Mouse (Mus musculus): ENCODE measurements around the gene Hmgcll1. TPM values are rescaled to one million over a fixed set of nuclear protein-coding genes. Genes with fewer than 3 reads are reported as not detected.
"Not testable (repeated sequence)": the region's sequence is repeated elsewhere in the genome, so short reads cannot be mapped to it uniquely, and the experiment has no call there.

The Hmgcll1 gene
- total and polyA plus RNA-seq, 3 experiments, result 0.22 TPM; not detected in 2

DNA sequence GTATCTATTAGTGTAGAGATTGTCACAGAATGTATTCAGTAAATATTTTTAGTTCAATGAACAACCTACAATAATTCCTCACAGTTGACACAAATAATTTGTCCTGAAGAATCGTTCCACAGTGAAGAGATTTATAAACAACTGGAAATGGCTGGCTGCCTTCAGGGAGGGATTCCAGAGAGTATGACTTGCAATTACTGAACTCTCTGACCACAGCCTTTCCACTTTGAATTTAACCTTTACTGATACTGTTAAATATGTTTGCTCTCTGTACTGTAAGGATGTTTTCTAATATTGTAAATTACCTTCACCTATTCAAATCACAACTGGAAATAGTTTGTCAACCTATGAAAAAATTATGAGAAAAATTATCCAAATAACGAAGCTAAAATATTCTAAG is 76.9 kb downstream of the Hmgcll1 start:
- Histone ChIP-seq H3K27me3 (ENCODE audit: insufficient read depth, low read length) (peaks cover 8% of the 10 kb centered on the region; the same call in 1 of the 2 replicates), H3K9me3 (replicated peaks) (no peaks in the 10 kb centered on the region), H3K36me3 (replicated peaks) (no peaks in the 10 kb centered on the region), H3K4me3 (ENCODE audit: low read depth, low read length) (no peak overlapping the region), H3K4me1 (ENCODE audit: insufficient read depth, low read depth, low read length) (no peaks in the 10 kb centered on the region)
- no peak for ATAC-seq (ENCODE audit: extremely low read depth, insufficient number of reproducible peaks, low FRiP score, poor library complexity, severe bottlenecking)
- DNase-seq (ENCODE audit: low spot score), result no peak
- no peak for TF ChIP-seq CTCF (IDR thresholded peaks at IDR 0.05; ENCODE audit: low read depth, low read length)
- no peak for TF ChIP-seq POLR2AphosphoS5 (IDR thresholded peaks at IDR 0.05; ENCODE audit: insufficient replicate concordance, low read depth, low read length)
- no peak for TF ChIP-seq GATA1 (IDR thresholded peaks at IDR 0.05; ENCODE audit: borderline replicate concordance, low read length)
- TF ChIP-seq GATA2 (IDR thresholded peaks at IDR 0.05; ENCODE audit: borderline replicate concordance, low read depth, low read length), result no peak
- no peak for TF ChIP-seq TAL1 (conservative IDR thresholded peaks at IDR 0.05; ENCODE audit: low read depth, low read length)

DNA sequence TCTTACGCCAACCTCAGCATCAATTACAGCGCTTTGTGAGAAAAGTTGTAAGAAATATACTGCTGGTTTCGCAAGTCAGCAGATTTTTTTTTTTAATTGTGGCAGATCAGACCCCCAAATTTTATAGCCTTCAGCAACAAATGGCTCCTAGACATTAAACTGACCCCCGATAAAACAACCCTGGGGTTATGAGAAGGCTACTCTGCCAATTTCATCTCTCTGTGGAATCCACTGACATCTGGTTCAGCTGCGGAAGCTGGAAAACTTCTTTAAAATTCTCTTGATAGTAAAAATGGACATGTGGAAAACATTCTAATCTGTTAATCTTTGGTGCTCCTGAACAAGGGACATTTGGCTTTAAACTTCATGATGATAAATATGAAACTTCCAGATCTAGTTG is 82.6 kb downstream of the Hmgcll1 start:
- Histone ChIP-seq H3K4me1 (ENCODE audit: insufficient read depth, low read depth, low read length) (no peaks in the 10 kb centered on the region), H3K36me3 (replicated peaks) (no peaks in the 10 kb centered on the region), H3K9me3 (replicated peaks) (no peaks in the 10 kb centered on the region), H3K4me3 (ENCODE audit: low read depth, low read length) (no peak overlapping the region), H3K27me3 (ENCODE audit: insufficient read depth, low read length) (no peaks in the 10 kb centered on the region)
- TF ChIP-seq CTCF (IDR thresholded peaks at IDR 0.05; ENCODE audit: low read depth, low read length), result no peak
- TF ChIP-seq GATA2 (IDR thresholded peaks at IDR 0.05; ENCODE audit: borderline replicate concordance, low read depth, low read length), result no peak
- DNase-seq (ENCODE audit: low spot score), result no peak
- ATAC-seq (ENCODE audit: extremely low read depth, insufficient number of reproducible peaks, low FRiP score, poor library complexity, severe bottlenecking), result no peak

DNA sequence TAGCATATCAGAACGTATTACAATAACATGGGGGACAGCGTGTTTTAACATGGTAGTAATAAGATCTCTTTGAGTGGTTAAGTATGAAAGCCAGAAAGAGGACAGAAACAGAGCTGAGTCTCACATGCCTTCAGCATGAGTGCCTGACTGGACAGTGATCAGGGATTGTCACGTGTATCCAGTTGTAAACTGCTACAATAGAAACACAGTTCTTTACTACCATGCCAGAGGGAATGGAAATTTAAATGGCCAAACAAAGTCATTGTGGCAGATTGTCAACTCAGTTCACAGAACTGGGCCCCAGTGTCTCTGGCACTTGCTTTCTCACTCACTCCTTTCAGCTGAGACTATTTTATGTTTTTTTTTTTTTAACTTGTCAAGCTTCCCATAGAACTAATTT is 85.3 kb downstream of the Hmgcll1 start:
- Histone ChIP-seq H3K4me3 (ENCODE audit: low read depth, low read length) (no peak overlapping the region), H3K27me3 (ENCODE audit: insufficient read depth, low read length) (no peaks in the 10 kb centered on the region; the same call in 1 of the 2 replicates), H3K4me1 (ENCODE audit: insufficient read depth, low read depth, low read length) (no peaks in the 10 kb centered on the region), H3K36me3 (replicated peaks) (no peaks in the 10 kb centered on the region), H3K9me3 (replicated peaks) (no peaks in the 10 kb centered on the region)
- DNase-seq (ENCODE audit: low spot score), result no peak
- no peak for TF ChIP-seq GATA1 (IDR thresholded peaks at IDR 0.05; ENCODE audit: borderline replicate concordance, low read length)
- no peak for TF ChIP-seq CTCF (IDR thresholded peaks at IDR 0.05; ENCODE audit: low read depth, low read length)
- no peak for TF ChIP-seq POLR2AphosphoS5 (IDR thresholded peaks at IDR 0.05; ENCODE audit: insufficient replicate concordance, low read depth, low read length)
- TF ChIP-seq TAL1 (conservative IDR thresholded peaks at IDR 0.05; ENCODE audit: low read depth, low read length), result no peak
- no peak for TF ChIP-seq GATA2 (IDR thresholded peaks at IDR 0.05; ENCODE audit: borderline replicate concordance, low read depth, low read length)
- ATAC-seq (ENCODE audit: extremely low read depth, insufficient number of reproducible peaks, low FRiP score, poor library complexity, severe bottlenecking), result no peak

DNA sequence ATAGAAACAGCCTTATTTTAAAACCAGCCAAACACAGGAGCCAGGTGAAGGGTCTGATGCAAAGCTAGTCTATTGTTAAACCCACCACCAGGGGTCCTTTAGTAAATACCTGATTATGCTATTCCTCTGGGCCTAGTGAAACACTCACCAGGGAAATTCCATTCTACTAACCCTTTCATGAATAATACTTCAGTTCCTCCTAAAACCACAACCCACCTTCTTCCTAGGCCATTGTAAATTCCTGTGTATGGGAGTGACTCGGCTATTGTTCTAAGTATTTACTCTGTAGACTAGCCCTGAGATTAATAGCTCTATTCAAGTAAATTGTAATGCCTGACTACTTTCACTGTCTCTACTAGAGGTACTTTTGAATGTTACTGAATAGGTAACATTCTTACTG is 89.8 kb downstream of the Hmgcll1 start:
- not testable (repeated sequence) for H3K4me1 ChIP-seq (ENCODE audit: insufficient read depth, low read depth, low read length); ATAC-seq (ENCODE audit: extremely low read depth, insufficient number of reproducible peaks, low FRiP score, poor library complexity, severe bottlenecking); H3K27me3 ChIP-seq (ENCODE audit: insufficient read depth, low read length); H3K4me3 ChIP-seq (ENCODE audit: low read depth, low read length); H3K36me3 ChIP-seq (replicated peaks); H3K9me3 ChIP-seq (replicated peaks); DNase-seq (ENCODE audit: low spot score)

DNA sequence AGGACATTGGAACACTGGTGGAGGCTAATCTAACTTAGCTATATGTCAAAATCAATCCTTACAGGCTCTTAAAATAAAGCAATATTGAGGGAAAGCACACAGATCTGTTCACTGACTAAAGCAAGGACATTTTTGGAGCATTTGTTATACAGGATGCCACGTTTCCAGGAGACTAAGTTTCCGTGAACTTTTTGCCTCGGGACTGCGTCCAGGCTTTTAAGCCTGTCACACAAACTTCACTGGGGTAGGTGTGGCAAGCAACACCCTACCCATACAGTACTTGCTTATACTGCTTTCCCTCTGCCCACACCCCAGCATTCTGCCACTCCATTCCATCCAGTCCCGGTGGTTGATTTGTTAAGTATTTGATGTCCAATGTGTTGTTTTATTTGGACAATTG is 90.2 kb downstream of the Hmgcll1 start:
- H3K4me3 ChIP-seq (ENCODE audit: low read depth, low read length), result no peak overlapping the region
- DNase-seq (ENCODE audit: low spot score), result no peak
- H3K4me1 ChIP-seq (ENCODE audit: insufficient read depth, low read depth, low read length), result no peaks in the 10 kb centered on the region
- ATAC-seq (ENCODE audit: extremely low read depth, insufficient number of reproducible peaks, low FRiP score, poor library complexity, severe bottlenecking), result no peak
- no peaks in the 10 kb centered on the region; the same call in 1 of the 2 replicates for H3K27me3 ChIP-seq (ENCODE audit: insufficient read depth, low read length)
- TF ChIP-seq TAL1 (conservative IDR thresholded peaks at IDR 0.05; ENCODE audit: low read depth, low read length) (no peak), GATA2 (IDR thresholded peaks at IDR 0.05; ENCODE audit: borderline replicate concordance, low read depth, low read length) (no peak), POLR2AphosphoS5 (IDR thresholded peaks at IDR 0.05; ENCODE audit: insufficient replicate concordance, low read depth, low read length) (no peak), CTCF (IDR thresholded peaks at IDR 0.05; ENCODE audit: low read depth, low read length) (no peak), GATA1 (IDR thresholded peaks at IDR 0.05; ENCODE audit: borderline replicate concordance, low read length) (no peak)
- no peaks in the 10 kb centered on the region for H3K9me3 ChIP-seq (replicated peaks)
- no peaks in the 10 kb centered on the region for H3K36me3 ChIP-seq (replicated peaks)

DNA sequence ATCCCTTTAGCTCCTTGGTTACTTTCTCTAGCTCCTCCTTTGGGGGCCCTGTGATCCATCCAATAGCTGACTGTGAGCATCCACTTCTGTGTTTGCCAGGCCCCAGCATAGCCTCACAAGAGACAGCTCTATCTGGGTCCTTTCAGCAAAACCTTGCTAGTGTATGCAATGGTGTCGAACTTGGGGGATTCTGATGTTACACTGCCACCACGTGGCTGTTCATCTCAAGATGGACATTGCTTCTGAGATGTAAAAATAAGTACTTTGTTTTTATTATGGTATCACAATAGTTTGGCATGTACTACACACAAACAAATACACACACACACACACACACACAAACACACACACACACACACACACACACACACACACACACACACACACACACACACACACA is 108.2 kb downstream of the Hmgcll1 start:
- peak; percentile 2 for DNase-seq (ENCODE audit: low spot score)
- H3K27me3 ChIP-seq (ENCODE audit: insufficient read depth, low read length); H3K9me3 ChIP-seq (replicated peaks); H3K4me1 ChIP-seq (ENCODE audit: insufficient read depth, low read depth, low read length); H3K4me3 ChIP-seq (ENCODE audit: low read depth, low read length); ATAC-seq (ENCODE audit: extremely low read depth, insufficient number of reproducible peaks, low FRiP score, poor library complexity, severe bottlenecking); H3K36me3 ChIP-seq (replicated peaks): not testable (repeated sequence)

DNA sequence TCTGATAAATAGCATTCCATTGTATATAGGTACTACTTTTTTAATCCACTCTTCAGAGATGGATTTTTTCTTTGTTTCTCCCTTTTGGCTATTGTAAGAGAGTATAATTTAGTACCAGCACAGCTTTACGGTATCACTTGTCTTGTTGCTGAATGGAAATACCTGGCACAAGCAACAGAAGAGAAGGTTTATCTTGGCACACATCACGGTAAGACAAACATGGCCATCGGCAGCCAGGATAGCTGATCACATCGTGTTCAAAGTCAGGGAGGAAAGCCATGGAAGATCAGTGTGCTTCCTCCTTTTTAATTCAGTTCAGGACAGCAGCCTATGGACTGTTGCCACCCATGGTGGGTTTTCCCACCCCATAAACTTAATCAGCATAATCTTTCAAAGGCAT is 109.6 kb downstream of the Hmgcll1 start:
- no peaks in the 10 kb centered on the region for H3K36me3 ChIP-seq (replicated peaks)
- TF ChIP-seq GATA2 (IDR thresholded peaks at IDR 0.05; ENCODE audit: borderline replicate concordance, low read depth, low read length), result no peak
- no peak for TF ChIP-seq TAL1 (conservative IDR thresholded peaks at IDR 0.05; ENCODE audit: low read depth, low read length)
- TF ChIP-seq CTCF (IDR thresholded peaks at IDR 0.05; ENCODE audit: low read depth, low read length), result no peak
- no peak for TF ChIP-seq GATA1 (IDR thresholded peaks at IDR 0.05; ENCODE audit: borderline replicate concordance, low read length)
- no peak for TF ChIP-seq POLR2AphosphoS5 (IDR thresholded peaks at IDR 0.05; ENCODE audit: insufficient replicate concordance, low read depth, low read length)
- no peak overlapping the region for H3K4me3 ChIP-seq (ENCODE audit: low read depth, low read length)
- H3K9me3 ChIP-seq (replicated peaks), result no peaks in the 10 kb centered on the region
- DNase-seq (ENCODE audit: low spot score) (no peak), ATAC-seq (ENCODE audit: extremely low read depth, insufficient number of reproducible peaks, low FRiP score, poor library complexity, severe bottlenecking) (no peak)
- peaks cover 8% of the 10 kb centered on the region for H3K4me1 ChIP-seq (ENCODE audit: insufficient read depth, low read depth, low read length)
- no peaks in the 10 kb centered on the region for H3K27me3 ChIP-seq (ENCODE audit: insufficient read depth, low read length)

All from G1E (cell line).